Mouse (Mus musculus): ENCODE measurements at regions not wholly inside any gene's neighbourhood (a gene's known extent, or its start where the extent isn't known, plus 50 kb on each side); places are given as distances from the start of the nearest gene placed in this dataset.

DNA sequence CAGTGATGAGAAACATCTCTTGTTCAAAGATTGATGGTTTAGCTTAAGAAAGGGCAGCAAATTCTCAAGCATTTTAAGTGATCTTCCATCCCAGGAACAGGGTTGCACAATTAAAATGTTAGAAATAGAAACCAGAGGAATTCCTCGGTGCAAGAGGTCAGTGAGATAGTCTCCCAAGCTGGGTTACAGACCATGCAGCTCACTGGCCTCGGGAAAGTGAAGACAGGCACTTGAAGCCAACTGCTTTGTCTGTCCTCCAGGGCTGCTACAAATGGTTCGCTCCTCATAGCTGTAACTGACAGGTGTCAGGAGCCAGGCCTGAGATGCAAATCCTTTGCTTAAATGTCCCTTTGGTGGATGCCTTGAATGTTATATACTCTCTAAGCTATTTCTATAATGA, 306.2 kb upstream of the Jag1 start:
- no peak for TF ChIP-seq POLR2A (IDR thresholded peaks at IDR 0.05; ENCODE audit: extremely low read depth, insufficient read depth, low read length)
- no peak for TF ChIP-seq CTCF (IDR thresholded peaks at IDR 0.05; ENCODE audit: extremely low read depth, insufficient read depth, low read length)
